Mouse (Mus musculus) spleen, adult 2 months (tissue): ENCODE data around the gene Slc35f2. TPM values are rescaled to one million over a fixed set of nuclear protein-coding genes. Genes with fewer than 3 reads are reported as not detected.

Source experiments
- DNase-seq, 2 experiments: peaks; one replicate each; pipeline versions ENCODE4 v3.0.0 to v3.0.0-alpha.2; 2012 to 2021; ENCODE audit warnings: low spot score in 2 of 2, low read depth in 1 of 2
- H3K27ac ChIP-seq: fragments of 200-500 bp; 2 replicates; pipeline ENCODE4 v1.5.1; 2012; ENCODE audit warnings: low read length, inconsistent platforms; ENCODE audit not compliant: insufficient read depth
- H3K27me3 ChIP-seq: fragments of 200-500 bp; 2 replicates; pipeline ENCODE4 v1.6.1; 2012; ENCODE audit warnings: mild to moderate bottlenecking, moderate library complexity, low read length, inconsistent platforms; ENCODE audit not compliant: control insufficient read depth, insufficient read depth
- H3K36me3 ChIP-seq: fragments of 200-500 bp; 2 replicates; pipeline ENCODE4 v1.6.1; 2012; ENCODE audit warnings: mild to moderate bottlenecking, low read length, inconsistent platforms; ENCODE audit not compliant: control insufficient read depth, insufficient read depth
- H3K4me1 ChIP-seq: fragments of 200-500 bp; 2 replicates; pipeline ENCODE4 v1.6.1; 2011; ENCODE audit warnings: inconsistent platforms; ENCODE audit not compliant: control insufficient read depth, insufficient read depth, insufficient read length
- H3K4me3 ChIP-seq: fragments of 200-500 bp; 2 replicates; pipeline ENCODE4 v1.5.1; 2011; ENCODE audit warnings: mild to moderate bottlenecking, inconsistent platforms; ENCODE audit not compliant: insufficient read depth, insufficient read length; ENCODE audit errors: extremely low read depth
- CTCF ChIP-seq: fragments of 200-500 bp; IDR thresholded peaks from 2 replicates; pipeline ENCODE4 v1.5.1; 2011; ENCODE audit warnings: mild to moderate bottlenecking, inconsistent platforms; ENCODE audit not compliant: insufficient read depth, insufficient read length, insufficient replicate concordance; ENCODE audit errors: extremely low read depth
- POLR2A ChIP-seq: fragments of 200-500 bp; IDR thresholded peaks from 2 replicates; pipeline ENCODE4 v1.6.1; 2011; ENCODE audit warnings: low read depth, low read length, inconsistent platforms
- WGBS: fragments of 180-500 bp; shearing (Covaris S2); methylation state at CpG from one replicate; pipeline ENCODE4 v1.1.7; 2018; 5-methylcytosine and 5-hydroxymethylcytosine counted together
- polyA plus RNA-seq: library from polyadenylated mRNA; depleted of rRNA; stranded (reverse); fragments of >200 nt; gene quantifications from 2 replicates; pipeline ENCODE4 v1.2.3, GENCODE M21; 2012

The Slc35f2 gene
- polyA plus RNA-seq, 1 experiment: 2.0 TPM

- H3K27me3 ChIP-seq: 0 out of 2 replicates have a peak, but pooled peaks cover 2% of the 10 kb centered on the region
- no peak for DNase-seq
- H3K4me3 ChIP-seq: no peak overlapping the region
- H3K36me3 ChIP-seq: no peaks in the 10 kb centered on the region
- WGBS: 85% methylated on average over 5 of the region's 5 CpGs
- no peak overlapping the region for H3K27ac ChIP-seq
- H3K4me1 ChIP-seq: peaks cover 4% of the 10 kb centered on the region; the same call in 1 of the 2 replicates
- TF ChIP-seq CTCF (no peak), POLR2A (no peak)
These were observed 2.9 kb upstream of the Slc35f2 start for GRCm38 (mm10) chr9:53768486-53768885.

- no peak overlapping the region for H3K27ac ChIP-seq
- no peak for DNase-seq
- peaks cover 4% of the 10 kb centered on the region; the same call in 1 of the 2 replicates for H3K4me1 ChIP-seq
- 0 out of 2 replicates have a peak, but pooled peaks cover 2% of the 10 kb centered on the region for H3K27me3 ChIP-seq
- TF ChIP-seq CTCF (no peak), POLR2A (no peak)
- H3K4me3 ChIP-seq: peak overlapping the region; percentile 65; the same call in 1 of the 2 replicates
- no peaks in the 10 kb centered on the region for H3K36me3 ChIP-seq
- 30% methylated on average over 12 of the region's 12 CpGs for WGBS
These were observed 481 bp upstream of the Slc35f2 start for GRCm38 (mm10) chr9:53770771-53771343.

GRCm38 (mm10) chr9:53772121-53772561 is 803 bp downstream of the Slc35f2 start:
- Histone ChIP-seq H3K4me3 (peak overlapping the region; percentile 65), H3K27ac (no peak overlapping the region), H3K36me3 (no peaks in the 10 kb centered on the region), H3K4me1 (peaks cover 4% of the 10 kb centered on the region; the same call in 1 of the 2 replicates), H3K27me3 (0 out of 2 replicates have a peak, but pooled peaks cover 2% of the 10 kb centered on the region)
- no peak for DNase-seq
- 4% methylated on average over 17 of the region's 17 CpGs for WGBS
- TF ChIP-seq POLR2A (no peak), CTCF (no peak)

GRCm38 (mm10) chr9:53775511-53775910 is 4.2 kb downstream of the Slc35f2 start:
- no peak for DNase-seq
- Histone ChIP-seq H3K4me1 (peaks cover 4% of the 10 kb centered on the region; the same call in 1 of the 2 replicates), H3K27me3 (0 out of 2 replicates have a peak, but pooled peaks cover 2% of the 10 kb centered on the region), H3K27ac (no peak overlapping the region), H3K36me3 (no peaks in the 10 kb centered on the region), H3K4me3 (no peak overlapping the region)
- TF ChIP-seq CTCF (no peak), POLR2A (no peak)
- WGBS: 90% methylated on average over 2 of the region's 2 CpGs

GRCm38 (mm10) chr9:53786561-53787407 is 15.4 kb downstream of the Slc35f2 start:
- Histone ChIP-seq H3K27me3 (no peaks in the 10 kb centered on the region), H3K4me3 (no peak overlapping the region), H3K4me1 (no peaks in the 10 kb centered on the region; the same call in 1 of the 2 replicates), H3K36me3 (no peaks in the 10 kb centered on the region), H3K27ac (no peak overlapping the region)
- 17% methylated on average over 16 of the region's 16 CpGs for WGBS
- TF ChIP-seq CTCF (no peak), POLR2A (no peak)
- DNase-seq: no peak

- no peak overlapping the region for H3K27ac ChIP-seq
- DNase-seq: no peak
- H3K4me1 ChIP-seq: no peaks in the 10 kb centered on the region
- no peaks in the 10 kb centered on the region for H3K36me3 ChIP-seq
- no peaks in the 10 kb centered on the region for H3K27me3 ChIP-seq
- TF ChIP-seq CTCF: no peak
- no peak for TF ChIP-seq POLR2A
- no peak overlapping the region for H3K4me3 ChIP-seq
- 74% methylated on average over 1 of the region's 1 CpGs for WGBS
These were observed 22.5 kb downstream of the Slc35f2 start for GRCm38 (mm10) chr9:53793830-53794330.
